In genomic region chr9:57502911-57503621, GRCm38 (mm10) we compare ENCODE assay signal across 8 mouse cellular contexts. TPM values are rescaled to one million over a fixed set of nuclear protein-coding genes. Genes with fewer than 3 reads are reported as not detected.
DNase-seq lines count a peak whose midpoint lies in the region; ATAC-seq and TF ChIP-seq lines count a peak whose summit lies in the region.

No protein-coding gene starts in this region.

- TF ChIP-seq POLR2A in kidney, adult 2 months (IDR thresholded peaks at IDR 0.05; ENCODE audit: low read depth, low read length): no peak

- 17% methylated on average over 23 of the region's 23 CpGs for WGBS in kidney, adult 2 months
- 8% methylated on average over 23 of the region's 23 CpGs for WGBS in heart, embryonic 15.5 days
- 4% methylated on average over 23 of the region's 23 CpGs for WGBS in liver, embryonic 16.5 days (ENCODE audit: insufficient replicate concordance)

- peak overlapping the region; percentile 94 for H3K4me2 ChIP-seq in heart, embryonic 15.5 days
- H3K4me2 ChIP-seq in liver, embryonic 16.5 days (ENCODE audit: low read depth, low read length): peak overlapping the region; percentile 72

- H3K9me3 ChIP-seq in heart, embryonic 15.5 days (replicated peaks): no peaks in the 10 kb centered on the region
- H3K9me3 ChIP-seq in liver, embryonic 16.5 days (replicated peaks; ENCODE audit: control insufficient read depth, low read length): no peaks in the 10 kb centered on the region

- no peaks in the 10 kb centered on the region for H3K36me3 ChIP-seq in kidney, adult 2 months (ENCODE audit: control insufficient read depth, insufficient read depth, low read length)
- H3K36me3 ChIP-seq in heart, embryonic 15.5 days: no peaks in the 10 kb centered on the region
- H3K36me3 ChIP-seq in liver, embryonic 16.5 days (ENCODE audit: control insufficient read depth, insufficient read depth): no peaks in the 10 kb centered on the region

- no peaks in the 10 kb centered on the region; the same call in 1 of the 2 replicates for H3K27me3 ChIP-seq in kidney, adult 2 months (replicated peaks; ENCODE audit: control insufficient read depth, insufficient read depth, low read length)
- peaks cover 57% of the 10 kb centered on the region for H3K27me3 ChIP-seq in heart, embryonic 15.5 days
- peaks cover 76% of the 10 kb centered on the region for H3K27me3 ChIP-seq in liver, embryonic 16.5 days (ENCODE audit: control insufficient read depth, insufficient read depth, low read depth, low read length)

- TF ChIP-seq CTCF in kidney, adult 2 months (conservative IDR thresholded peaks at IDR 0.05; ENCODE audit: insufficient read depth, insufficient read length, low read depth, low read length): no peak

- ATAC-seq in heart, embryonic 15.5 days (replicated peaks; ENCODE audit: insufficient number of reproducible peaks, insufficient read depth, low FRiP score, low read depth): no peak
- ATAC-seq in liver, embryonic 16.5 days (ENCODE audit: low read depth): no peak

- H3K4me1 ChIP-seq in kidney, adult 2 months (ENCODE audit: control insufficient read depth, insufficient read depth, low read length): peaks cover 3% of the 10 kb centered on the region; the same call in 1 of the 2 replicates
- peaks cover 6% of the 10 kb centered on the region for H3K4me1 ChIP-seq in brown adipose tissue, adult 24 weeks (ENCODE audit: control insufficient read depth, insufficient read depth, insufficient read length, low read length)
- peaks cover 46% of the 10 kb centered on the region for H3K4me1 ChIP-seq in heart, embryonic 15.5 days (replicated peaks)
- H3K4me1 ChIP-seq in liver, embryonic 16.5 days (ENCODE audit: control insufficient read depth, low read depth, low read length): peaks cover 31% of the 10 kb centered on the region

- intact Hi-C loops in gastrocnemius, postnatal 14 days (cut with DNase I; ENCODE audit: low total_unique reads): no loop called here

- no peak overlapping the region for H3K27ac ChIP-seq in kidney, adult 2 months (ENCODE audit: insufficient read depth, low read depth, low read length)
- no peak overlapping the region for H3K27ac ChIP-seq in brown adipose tissue, adult 24 weeks (replicated peaks; ENCODE audit: low read depth, low read length)
- peak overlapping the region; percentile 16; the same call in 1 of the 2 replicates for H3K27ac ChIP-seq in heart, embryonic 15.5 days
- no peak overlapping the region for H3K27ac ChIP-seq in liver, embryonic 16.5 days (ENCODE audit: low read length)

- peak overlapping the region; percentile 14; the same call in 1 of the 2 replicates for H3K9ac ChIP-seq in heart, embryonic 15.5 days
- no peak overlapping the region for H3K9ac ChIP-seq in liver, embryonic 16.5 days (ENCODE audit: low read depth, low read length)

- H3K4me3 ChIP-seq in kidney, adult 2 months (ENCODE audit: insufficient read depth, low read depth, low read length): no peak overlapping the region
- H3K4me3 ChIP-seq in brown adipose tissue, adult 24 weeks (ENCODE audit: insufficient read depth, low read depth, low read length): peak overlapping the region; percentile 52
- H3K4me3 ChIP-seq in heart, embryonic 15.5 days: peak overlapping the region; percentile 52
- peak overlapping the region; percentile 47 for H3K4me3 ChIP-seq in liver, embryonic 16.5 days (ENCODE audit: low read depth, low read length)

- peak; percentile 18 for DNase-seq in kidney, postnatal 10 days
- no peak for DNase-seq in kidney, adult 2 months
- DNase-seq in thymus, postnatal 4 days: no peak
- DNase-seq in gastrocnemius, postnatal 14 days: no peak
- no peak for DNase-seq in adrenal gland, postnatal 4 days (ENCODE audit: low spot score in 2 of 2)

RNA-seq across cellular contexts. Expression of gene Rpp25, which starts 0.8 kb away (rescaled TPM):
- polyA plus RNA-seq in kidney, adult 2 months (2012; rRNA removed): 0.36 and 0.94 TPM in 2 replicates
- not detected in 2 replicates for polyA plus RNA-seq in brown adipose tissue, adult 24 weeks (2012; ENCODE audit: insufficient read depth, insufficient read length, missing spikeins)
- 11.5 and 12.9 TPM in 2 replicates for polyA plus RNA-seq in heart, embryonic 15.5 days (2015; fragmentation: Nextera tagmentation; extraction: Ambion mirVana)
- 0.41 and 0.57 TPM in 2 replicates for polyA plus RNA-seq in liver, embryonic 16.5 days (2015; fragmentation: Nextera tagmentation; extraction: Ambion mirVana)
- not detected for total RNA-seq in gastrocnemius, postnatal 14 days (2021)
- total RNA-seq in adrenal gland, postnatal 4 days (2021): 1 to 10 TPM; 6.2 to 6.9 TPM

RNA-seq across cellular contexts. Expression of gene Cox5a, which starts 18.0 kb away (rescaled TPM):
- polyA plus RNA-seq in kidney, adult 2 months (2012; rRNA removed): 757 and 763 TPM in 2 replicates
- polyA plus RNA-seq in brown adipose tissue, adult 24 weeks (2012; ENCODE audit: insufficient read depth, insufficient read length, missing spikeins): 2,595 and 2,603 TPM in 2 replicates
- 1,248 and 1,820 TPM in 2 replicates for polyA plus RNA-seq in heart, embryonic 15.5 days (2015; fragmentation: Nextera tagmentation; extraction: Ambion mirVana)
- 266 and 275 TPM in 2 replicates for polyA plus RNA-seq in liver, embryonic 16.5 days (2015; fragmentation: Nextera tagmentation; extraction: Ambion mirVana)
- 1,000 to 10,000 TPM; 1,175 to 1,382 TPM for total RNA-seq in gastrocnemius, postnatal 14 days (2021)
- 100 to 1,000 TPM; 381 to 426 TPM for total RNA-seq in adrenal gland, postnatal 4 days (2021)

RNA-seq across cellular contexts. Expression of gene Fam219b, which starts 34.3 kb away (rescaled TPM):
- 6.2 and 12.2 TPM in 2 replicates for polyA plus RNA-seq in kidney, adult 2 months (2012; rRNA removed)
- 6.2 and 7.2 TPM in 2 replicates for polyA plus RNA-seq in brown adipose tissue, adult 24 weeks (2012; ENCODE audit: insufficient read depth, insufficient read length, missing spikeins)
- polyA plus RNA-seq in heart, embryonic 15.5 days (2015; fragmentation: Nextera tagmentation; extraction: Ambion mirVana): 10.6 and 15.1 TPM in 2 replicates
- polyA plus RNA-seq in liver, embryonic 16.5 days (2015; fragmentation: Nextera tagmentation; extraction: Ambion mirVana): 5.3 and 5.7 TPM in 2 replicates
- total RNA-seq in gastrocnemius, postnatal 14 days (2021): 1 to 10 TPM; 4.5 to 6.1 TPM
- 10 to 100 TPM; 23.5 to 27.3 TPM for total RNA-seq in adrenal gland, postnatal 4 days (2021)

RNA-seq across cellular contexts. Expression of gene Scamp5, which starts 35.2 kb away (rescaled TPM):
- polyA plus RNA-seq in kidney, adult 2 months (2012; rRNA removed): 76.4 and 83.5 TPM in 2 replicates
- 5.2 and 5.5 TPM in 2 replicates for polyA plus RNA-seq in brown adipose tissue, adult 24 weeks (2012; ENCODE audit: insufficient read depth, insufficient read length, missing spikeins)
- polyA plus RNA-seq in heart, embryonic 15.5 days (2015; fragmentation: Nextera tagmentation; extraction: Ambion mirVana): 7.6 and 9.7 TPM in 2 replicates
- 7.8 and 7.9 TPM in 2 replicates for polyA plus RNA-seq in liver, embryonic 16.5 days (2015; fragmentation: Nextera tagmentation; extraction: Ambion mirVana)
- total RNA-seq in gastrocnemius, postnatal 14 days (2021): 1 to 10 TPM; 3.6 to 6.4 TPM
- 10 to 100 TPM; 27.7 to 29.8 TPM for total RNA-seq in adrenal gland, postnatal 4 days (2021)

RNA-seq across cellular contexts. Expression of gene Mpi, which starts 49.5 kb away (rescaled TPM):
- polyA plus RNA-seq in kidney, adult 2 months (2012; rRNA removed): 62.4 and 70.4 TPM in 2 replicates
- polyA plus RNA-seq in brown adipose tissue, adult 24 weeks (2012; ENCODE audit: insufficient read depth, insufficient read length, missing spikeins): 15.3 and 17.6 TPM in 2 replicates
- 75.2 and 80.6 TPM in 2 replicates for polyA plus RNA-seq in heart, embryonic 15.5 days (2015; fragmentation: Nextera tagmentation; extraction: Ambion mirVana)
- polyA plus RNA-seq in liver, embryonic 16.5 days (2015; fragmentation: Nextera tagmentation; extraction: Ambion mirVana): 9.9 and 12.3 TPM in 2 replicates
- total RNA-seq in gastrocnemius, postnatal 14 days (2021): 10 to 100 TPM; 69.8 to 87.0 TPM
- total RNA-seq in adrenal gland, postnatal 4 days (2021): 10 to 100 TPM; 50.7 to 55.7 TPM
